Mouse (Mus musculus) myocyte (in vitro differentiated cells): ENCODE measurements at regions not wholly inside any gene's neighbourhood (a gene's known extent, or its start where the extent isn't known, plus 50 kb on each side); places are given as distances from the start of the nearest gene placed in this dataset.

Experiments
- H3K27me3 ChIP-seq: one replicate; pipeline ENCODE4 v1.6.1; 2011; ENCODE audit not compliant: control insufficient read depth, insufficient read depth, insufficient read length
- H3K36me3 ChIP-seq: one replicate; pipeline ENCODE4 v1.6.1; 2011; ENCODE audit not compliant: control insufficient read depth, insufficient read depth
- H3K4me2 ChIP-seq: one replicate; pipeline ENCODE4 v1.6.1; 2011; ENCODE audit warnings: low read depth, control low read depth
- H3K4me3 ChIP-seq: one replicate; pipeline ENCODE4 v1.5.1; 2011; ENCODE audit warnings: mild to moderate bottlenecking, control low read depth, moderate library complexity
- H3K79me2 ChIP-seq: one replicate; pipeline ENCODE4 v1.6.1; 2011; ENCODE audit not compliant: control insufficient read depth, insufficient read depth
- H3ac ChIP-seq: one replicate; pipeline ENCODE4 v1.6.1; 2011; ENCODE audit not compliant: control insufficient read depth, insufficient read length
- CEBPB ChIP-seq: IDR thresholded peaks from 2 replicates; pipeline ENCODE4 v1.6.1; 2011; ENCODE audit warnings: mild to moderate bottlenecking, moderate library complexity; ENCODE audit not compliant: poor library complexity, insufficient read depth, severe bottlenecking
- E2F4 ChIP-seq: IDR thresholded peaks from one replicate; pipeline ENCODE4 v1.6.1; 2011; ENCODE audit warnings: mild to moderate bottlenecking, control low read depth, moderate library complexity; ENCODE audit not compliant: insufficient read depth
- MAX ChIP-seq: IDR thresholded peaks from one replicate; pipeline ENCODE4 v1.6.1; 2011; ENCODE audit warnings: low read depth, mild to moderate bottlenecking, control low read depth
- MYOD1 ChIP-seq, 3 experiments: IDR thresholded peaks; one replicate each; pipeline ENCODE4 v1.6.1; 2011; ENCODE audit warnings: control low read depth in 2 of 3, low read depth in 2 of 3, mild to moderate bottlenecking in 2 of 3, moderate library complexity in 1 of 3; ENCODE audit not compliant: insufficient read length in 2 of 3, control insufficient read depth in 1 of 3
- MYOG ChIP-seq, 3 experiments: IDR thresholded peaks; one replicate each; pipeline ENCODE4 v1.6.1; 2011; ENCODE audit warnings: control low read depth in 2 of 3, low read depth in 2 of 3, mild to moderate bottlenecking in 2 of 3; ENCODE audit not compliant: insufficient read length in 2 of 3, control insufficient read depth in 1 of 3, insufficient read depth in 1 of 3
- POLR2A ChIP-seq: IDR thresholded peaks from one replicate; pipeline ENCODE4 v1.6.1; 2011; ENCODE audit warnings: low read depth, mild to moderate bottlenecking, control low read depth, moderate library complexity; ENCODE audit not compliant: insufficient read length
- POLR2AphosphoS2 ChIP-seq: IDR thresholded peaks from one replicate; pipeline ENCODE4 v1.6.1; 2011; ENCODE audit warnings: low read depth, control low read depth; ENCODE audit not compliant: insufficient read length
- REST ChIP-seq: IDR thresholded peaks from one replicate; pipeline ENCODE4 v1.6.1; 2011; ENCODE audit warnings: mild to moderate bottlenecking, control low read depth, moderate library complexity; ENCODE audit not compliant: insufficient read depth, insufficient read length
- SRF ChIP-seq: IDR thresholded peaks from one replicate; pipeline ENCODE4 v1.6.1; 2011; ENCODE audit warnings: low read depth; ENCODE audit not compliant: control insufficient read depth, insufficient read length
- TCF12 ChIP-seq: IDR thresholded peaks from one replicate; pipeline ENCODE4 v1.6.1; 2011; ENCODE audit warnings: mild to moderate bottlenecking, control low read depth; ENCODE audit not compliant: poor library complexity, insufficient read depth, severe bottlenecking
- TCF3 ChIP-seq: IDR thresholded peaks from one replicate; pipeline ENCODE4 v1.6.1; 2011; ENCODE audit warnings: low read depth, control low read depth; ENCODE audit not compliant: insufficient read length
- USF1 ChIP-seq: IDR thresholded peaks from one replicate; pipeline ENCODE4 v1.6.1; 2011; ENCODE audit warnings: low read depth, mild to moderate bottlenecking, control low read depth, moderate library complexity

DNA sequence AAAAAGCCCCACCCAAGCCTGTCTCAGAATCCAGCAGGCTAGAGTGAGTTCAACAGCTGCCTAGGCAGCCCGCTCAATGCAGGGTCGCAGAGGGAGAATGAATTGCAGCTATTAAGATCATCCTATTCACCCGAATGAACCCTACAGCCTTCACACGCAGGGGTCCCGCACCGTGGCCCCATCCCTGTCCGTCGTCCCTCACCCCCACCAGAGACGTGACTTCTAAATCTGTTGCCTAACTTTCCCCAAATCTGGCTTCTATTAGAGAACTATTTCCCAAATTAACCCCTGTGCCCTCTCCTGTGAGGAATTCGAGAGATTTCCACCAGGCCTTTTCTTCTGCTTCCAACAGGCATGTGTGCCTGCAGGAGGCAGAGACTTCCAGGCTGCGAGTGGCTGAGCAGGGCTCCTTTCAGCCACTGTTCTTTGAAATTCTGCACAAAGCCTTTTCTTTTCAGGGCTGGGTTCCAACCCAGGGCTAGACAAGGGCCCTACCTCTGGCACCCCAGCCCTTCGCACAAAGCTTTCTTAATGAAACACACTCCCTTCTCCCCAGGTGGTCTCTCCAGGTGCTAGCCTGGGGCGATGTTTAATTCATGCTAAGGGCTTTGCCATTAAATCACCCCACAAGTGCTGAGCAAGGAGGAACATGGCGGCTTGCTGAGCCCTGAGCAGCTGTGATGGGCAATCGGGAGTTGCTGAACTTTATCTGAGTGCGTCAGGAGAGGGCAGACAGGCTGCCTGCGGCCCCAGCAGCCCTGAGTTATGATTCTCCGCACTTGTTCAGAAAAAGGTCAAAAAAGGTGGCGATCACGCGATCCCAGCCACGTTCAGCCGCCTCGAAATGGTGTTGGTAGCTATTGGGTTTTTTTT lies 134.7 kb upstream of the Rybp start:
- H3K4me3 ChIP-seq: no peak overlapping the region
- TF ChIP-seq SRF (no peak), MYOD1 (IDR thresholded peaks at IDR 0.05; ENCODE audit: control insufficient read depth in 1 of 3, insufficient read length in 2 of 3, low read depth in 2 of 3) (no peak), POLR2A (no peak), POLR2AphosphoS2 (no peak), USF1 (no peak), TCF12 (no peak), REST (no peak), E2F4 (no peak), TCF3 (no peak), CEBPB (no peak), MYOG (IDR thresholded peaks at IDR 0.05; ENCODE audit: control insufficient read depth in 1 of 3, insufficient read depth in 1 of 3, insufficient read length in 2 of 3, low read depth in 2 of 3) (no peak), MAX (no peak)
- no peak overlapping the region for H3ac ChIP-seq
- no peaks in the 10 kb centered on the region for H3K36me3 ChIP-seq
- H3K4me2 ChIP-seq: no peak overlapping the region
- H3K79me2 ChIP-seq: no peaks in the 10 kb centered on the region
- H3K27me3 ChIP-seq: no peaks in the 10 kb centered on the region

DNA sequence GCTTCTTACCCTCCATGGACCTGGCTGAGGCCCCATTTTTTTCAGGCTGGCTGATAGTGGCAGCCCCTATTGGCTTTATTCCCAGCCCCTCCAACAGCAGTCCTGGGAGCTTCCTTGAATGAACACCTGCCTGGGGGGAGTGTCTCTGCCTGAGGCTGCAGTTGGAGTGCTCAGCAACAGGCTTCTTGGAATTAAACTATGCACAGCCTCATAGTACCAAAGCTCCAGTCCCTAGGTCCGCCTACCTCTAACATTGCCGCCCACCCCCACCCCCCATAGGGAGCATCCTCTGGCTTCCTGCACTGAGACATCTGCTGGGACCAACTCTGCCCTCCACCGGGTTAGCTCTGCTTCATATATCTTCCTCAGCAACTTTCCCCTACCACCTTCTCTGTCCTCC lies 133.3 kb upstream of the Rybp start:
- Histone ChIP-seq H3K79me2 (no peaks in the 10 kb centered on the region), H3ac (no peak overlapping the region), H3K4me3 (no peak overlapping the region), H3K36me3 (no peaks in the 10 kb centered on the region), H3K4me2 (no peak overlapping the region), H3K27me3 (no peaks in the 10 kb centered on the region)
- TF ChIP-seq TCF12: no peak
- TF ChIP-seq CEBPB: no peak
- no peak for TF ChIP-seq TCF3
- no peak for TF ChIP-seq MYOD1 (IDR thresholded peaks at IDR 0.05; ENCODE audit: control insufficient read depth in 1 of 3, insufficient read length in 2 of 3, low read depth in 2 of 3)
- TF ChIP-seq POLR2A: no peak

DNA sequence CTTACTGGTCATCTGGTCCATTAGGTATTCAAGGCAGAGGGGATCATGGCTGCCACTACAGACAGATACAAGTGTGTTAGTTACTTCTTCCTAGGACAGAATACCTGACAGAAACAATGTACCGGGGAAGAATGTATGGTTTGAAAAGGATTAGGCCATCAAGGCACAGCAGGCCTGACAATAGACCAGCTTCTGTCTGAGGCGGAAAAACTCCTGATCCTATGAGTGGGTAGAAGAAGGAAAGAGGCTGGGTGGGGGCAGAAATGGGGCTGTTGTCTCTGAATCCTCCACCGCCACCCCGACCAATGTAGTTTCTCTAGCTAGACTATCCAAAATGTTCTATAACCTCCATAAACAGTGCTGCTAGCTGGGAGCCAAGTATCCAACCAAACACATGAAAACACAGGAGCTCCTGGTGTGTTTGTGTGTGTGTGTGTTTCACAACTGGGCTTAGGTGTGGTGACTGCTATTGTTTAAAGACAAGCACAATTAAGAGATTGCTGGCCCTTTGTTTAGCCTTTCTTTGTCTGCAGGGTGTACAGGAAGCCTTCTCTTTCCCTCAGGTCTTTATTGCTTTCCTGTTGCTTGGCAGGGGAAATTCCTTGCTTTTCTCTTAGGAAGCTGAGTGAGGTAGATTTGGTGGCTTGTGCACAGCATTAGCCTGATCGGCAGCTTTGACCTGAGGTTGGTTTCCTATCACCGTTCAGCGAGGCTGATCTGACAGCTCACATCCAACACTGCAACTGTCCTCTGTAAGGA lies 132.7 kb upstream of the Rybp start:
- no peaks in the 10 kb centered on the region for H3K27me3 ChIP-seq
- H3K36me3 ChIP-seq: no peaks in the 10 kb centered on the region
- no peaks in the 10 kb centered on the region for H3K79me2 ChIP-seq
- no peak overlapping the region for H3ac ChIP-seq
- no peak overlapping the region for H3K4me3 ChIP-seq
- H3K4me2 ChIP-seq: no peak overlapping the region
- TF ChIP-seq POLR2AphosphoS2 (no peak), TCF3 (no peak)

DNA sequence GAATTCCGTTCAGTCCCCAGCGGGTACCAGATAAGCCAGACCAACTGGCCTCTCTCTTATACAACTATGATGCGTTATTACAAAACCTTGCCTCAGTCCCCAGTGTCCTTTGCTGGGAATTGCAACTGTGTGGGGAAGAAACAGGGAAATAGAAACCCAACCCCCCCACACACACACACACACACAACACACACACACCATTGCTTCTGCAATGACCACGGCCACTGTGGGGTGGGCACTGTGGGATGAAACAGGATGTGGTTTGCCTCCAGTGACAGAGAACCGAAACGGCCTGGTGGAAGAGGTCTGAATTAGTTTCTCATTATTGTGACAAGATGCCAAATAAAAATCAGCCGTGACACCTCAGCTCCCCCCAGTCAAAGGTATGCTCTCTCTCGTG lies 128.8 kb upstream of the Rybp start:
- H3K4me3 ChIP-seq: no peak overlapping the region
- H3K79me2 ChIP-seq: no peaks in the 10 kb centered on the region
- no peak overlapping the region for H3ac ChIP-seq
- no peak overlapping the region for H3K4me2 ChIP-seq
- no peaks in the 10 kb centered on the region for H3K36me3 ChIP-seq
- TF ChIP-seq POLR2A (no peak), E2F4 (no peak), MYOD1 (IDR thresholded peaks at IDR 0.05; ENCODE audit: control insufficient read depth in 1 of 3, insufficient read length in 2 of 3, low read depth in 2 of 3) (no peak), TCF3 (no peak), REST (no peak), SRF (no peak), MAX (no peak), TCF12 (no peak), POLR2AphosphoS2 (no peak), MYOG (IDR thresholded peaks at IDR 0.05; ENCODE audit: control insufficient read depth in 1 of 3, insufficient read depth in 1 of 3, insufficient read length in 2 of 3, low read depth in 2 of 3) (no peak), USF1 (no peak), CEBPB (no peak)
- H3K27me3 ChIP-seq: no peaks in the 10 kb centered on the region

DNA sequence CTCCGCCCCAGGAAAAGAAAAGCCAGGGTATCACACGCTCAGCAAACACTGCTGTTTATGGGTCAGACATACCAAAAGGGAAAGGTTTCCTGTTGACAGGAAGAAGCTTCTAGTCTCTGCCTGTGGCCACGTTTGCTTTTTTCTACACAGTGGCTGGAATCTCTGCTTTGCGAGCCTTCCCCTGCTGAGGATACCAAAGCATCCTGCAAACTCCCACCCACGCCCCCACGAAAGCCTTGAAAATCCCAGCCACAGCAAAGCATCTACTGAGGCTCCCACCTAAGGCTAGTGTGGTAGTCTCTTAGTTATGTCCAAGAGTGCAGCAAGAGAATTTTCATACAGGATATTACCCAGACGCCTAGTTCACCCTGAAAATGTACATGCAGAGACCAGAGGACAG lies 128.2 kb upstream of the Rybp start:
- Histone ChIP-seq H3K36me3 (no peaks in the 10 kb centered on the region), H3K4me2 (no peak overlapping the region), H3K4me3 (no peak overlapping the region), H3ac (no peak overlapping the region), H3K27me3 (no peaks in the 10 kb centered on the region), H3K79me2 (no peaks in the 10 kb centered on the region)
- no peak for TF ChIP-seq POLR2AphosphoS2
- TF ChIP-seq SRF: no peak
- TF ChIP-seq MAX: no peak
- TF ChIP-seq POLR2A: no peak
- no peak for TF ChIP-seq MYOG (IDR thresholded peaks at IDR 0.05; ENCODE audit: control insufficient read depth in 1 of 3, insufficient read depth in 1 of 3, insufficient read length in 2 of 3, low read depth in 2 of 3)
